Mouse (Mus musculus): Measurements from ENCODE around the gene Cpm.
"Not testable (repeated sequence)": the region's sequence is repeated elsewhere in the genome, so short reads cannot be mapped to it uniquely, and the experiment has no call there.

Cpm gene

DNA sequence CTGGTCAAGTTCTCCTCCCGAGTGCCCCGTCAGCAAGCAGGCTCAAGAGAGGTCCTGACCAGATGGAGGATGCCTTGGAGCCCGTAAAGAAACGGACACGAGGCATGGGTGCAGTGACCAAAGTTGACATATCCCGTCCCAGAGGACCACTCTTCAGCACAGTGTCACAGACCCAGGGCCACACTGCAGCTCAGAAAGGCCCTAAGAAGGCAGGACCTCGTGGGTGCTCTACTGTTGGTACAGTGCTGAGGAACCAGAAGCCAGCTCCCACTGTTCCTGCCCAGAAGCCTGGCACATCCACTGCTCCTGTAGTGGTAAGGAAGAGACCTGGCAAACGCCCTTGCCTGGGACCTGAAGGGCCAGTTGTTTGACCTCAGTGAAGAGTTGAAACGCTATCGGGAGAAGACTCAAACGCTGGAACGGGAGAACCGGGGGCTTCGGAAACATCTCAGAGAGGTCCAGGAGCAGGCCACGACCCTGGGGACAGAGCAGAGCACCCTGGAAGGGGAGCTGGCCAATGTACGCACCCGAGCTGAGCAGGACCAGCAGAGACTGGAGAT, 34.9 kb upstream of the Cpm start:
- no peak for DNase-seq

DNA sequence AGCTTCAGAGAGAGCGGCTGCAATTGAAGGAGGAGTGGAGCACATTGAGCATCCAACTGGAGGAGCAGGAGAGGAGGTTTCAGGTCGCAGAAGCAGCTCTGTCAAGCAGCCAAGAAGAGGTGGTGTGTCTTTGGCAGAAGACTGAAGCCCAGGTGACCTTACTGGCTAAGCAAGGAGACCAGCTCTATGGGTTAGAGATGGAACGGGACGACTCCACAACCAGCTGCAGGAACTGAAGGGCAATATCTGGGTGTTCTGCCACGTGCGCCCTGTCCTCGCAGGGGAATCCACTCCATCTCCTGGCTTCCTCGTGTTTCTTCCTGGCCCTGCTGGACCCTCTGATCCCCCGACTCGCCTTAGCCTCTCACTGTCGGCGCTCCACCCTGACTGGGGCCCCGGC, 34.4 kb upstream of the Cpm start:
- DNase-seq: no peak

DNA sequence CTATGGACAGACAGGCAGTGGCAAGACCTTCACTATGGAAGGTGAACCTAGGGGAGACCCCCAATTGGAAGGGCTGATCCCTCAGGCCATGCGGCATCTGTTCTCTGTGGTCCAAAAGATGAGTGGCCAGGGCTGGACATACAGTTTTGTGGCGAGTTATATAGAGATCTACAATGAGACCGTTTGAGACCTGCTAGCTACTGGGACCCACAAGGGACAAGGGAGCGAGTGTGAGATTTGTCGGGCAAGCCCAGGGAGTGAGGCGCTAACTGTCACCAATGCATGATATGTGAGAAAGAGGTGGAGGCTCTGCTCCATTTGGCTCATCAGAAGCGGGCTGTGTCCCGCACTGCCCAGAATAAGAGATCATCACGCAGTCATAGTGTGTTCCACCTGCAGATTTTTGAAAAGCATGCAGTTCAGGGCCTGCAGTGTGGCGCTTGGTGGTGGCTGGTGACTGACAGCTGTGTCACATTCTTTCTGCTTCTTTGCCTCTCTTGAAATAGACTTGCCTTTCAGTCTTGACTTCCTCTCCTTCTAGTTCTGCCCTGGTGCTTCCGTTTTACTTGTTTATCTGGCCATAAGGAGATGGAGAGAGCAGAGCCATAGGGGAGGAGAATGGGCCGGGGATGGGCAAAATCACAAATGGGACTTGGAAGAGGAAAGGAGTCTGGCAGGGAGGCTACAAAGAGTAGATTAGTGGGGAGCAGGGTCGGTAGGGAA, 33.7 kb upstream of the Cpm start:
- no peak for DNase-seq

- no peak for DNase-seq
These were observed 33.0 kb upstream of the Cpm start for GRCm38 (mm10) chr10:117596165-117596735.

DNA sequence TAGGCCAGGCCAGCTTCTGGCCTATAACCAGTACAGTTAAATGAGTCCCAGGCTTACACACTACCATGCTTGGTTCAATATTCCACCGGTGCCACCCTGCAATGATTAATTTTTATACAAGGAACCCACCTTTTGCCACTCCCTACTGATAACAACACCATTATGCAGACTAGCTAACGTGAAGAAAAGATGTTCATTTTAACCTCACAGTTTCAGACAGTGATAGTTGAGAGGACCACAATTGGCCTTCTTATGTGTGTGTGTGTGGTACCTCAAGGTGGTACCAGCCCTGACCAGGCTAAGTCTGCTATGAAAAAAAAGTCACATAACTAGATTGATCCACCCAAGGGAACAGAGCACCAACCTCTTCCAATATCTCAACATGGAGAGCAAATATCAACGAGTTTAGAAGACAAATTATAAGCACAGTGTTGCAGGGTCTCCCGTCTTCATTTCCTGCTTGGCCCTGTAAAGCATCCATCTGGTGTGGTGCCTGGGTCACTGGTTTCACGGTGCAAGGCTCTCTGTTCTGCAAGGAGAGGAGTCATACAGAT, 32.5 kb upstream of the Cpm start:
- DNase-seq: no peak

DNA sequence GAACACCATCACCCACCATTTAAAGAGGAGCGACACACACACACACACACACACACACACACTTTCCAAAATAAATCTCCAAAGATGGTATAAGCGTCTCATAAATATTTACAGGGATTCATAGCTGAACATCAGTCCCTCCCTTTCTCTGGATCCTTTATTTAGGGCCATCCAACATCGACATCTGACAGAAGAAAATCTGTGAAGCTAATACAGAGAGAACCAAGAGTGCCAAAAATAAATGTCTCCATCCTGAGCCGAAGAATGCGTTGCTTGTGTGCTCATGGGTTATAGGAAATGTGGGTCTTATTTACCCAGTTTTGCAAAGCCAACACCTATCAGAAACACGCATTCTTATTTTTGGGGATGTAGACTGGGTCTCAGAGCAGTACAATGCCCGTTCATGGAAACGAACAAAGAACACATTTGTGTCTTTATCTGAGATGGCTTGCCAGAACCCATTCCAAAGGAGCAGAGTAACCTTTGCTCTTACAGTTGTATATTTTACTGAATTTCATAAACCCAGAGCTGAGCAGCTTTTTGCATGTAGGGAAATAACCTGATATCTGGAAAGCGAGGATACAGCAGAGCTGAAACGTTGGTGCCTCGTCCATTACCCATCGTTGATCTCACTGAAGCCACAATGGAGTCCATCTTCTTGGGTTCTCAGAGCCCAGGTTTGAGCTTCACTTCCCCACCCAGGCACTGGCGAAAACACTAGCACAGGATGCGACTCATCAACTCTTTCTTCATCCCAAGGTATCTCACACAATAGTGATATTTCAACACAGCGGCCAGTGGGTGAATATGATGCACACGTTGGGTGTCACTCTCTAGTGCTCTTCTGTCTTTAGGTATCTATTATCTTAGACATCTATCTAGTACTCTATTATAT, 31.7 kb upstream of the Cpm start:
- DNase-seq: not testable (repeated sequence)

DNA sequence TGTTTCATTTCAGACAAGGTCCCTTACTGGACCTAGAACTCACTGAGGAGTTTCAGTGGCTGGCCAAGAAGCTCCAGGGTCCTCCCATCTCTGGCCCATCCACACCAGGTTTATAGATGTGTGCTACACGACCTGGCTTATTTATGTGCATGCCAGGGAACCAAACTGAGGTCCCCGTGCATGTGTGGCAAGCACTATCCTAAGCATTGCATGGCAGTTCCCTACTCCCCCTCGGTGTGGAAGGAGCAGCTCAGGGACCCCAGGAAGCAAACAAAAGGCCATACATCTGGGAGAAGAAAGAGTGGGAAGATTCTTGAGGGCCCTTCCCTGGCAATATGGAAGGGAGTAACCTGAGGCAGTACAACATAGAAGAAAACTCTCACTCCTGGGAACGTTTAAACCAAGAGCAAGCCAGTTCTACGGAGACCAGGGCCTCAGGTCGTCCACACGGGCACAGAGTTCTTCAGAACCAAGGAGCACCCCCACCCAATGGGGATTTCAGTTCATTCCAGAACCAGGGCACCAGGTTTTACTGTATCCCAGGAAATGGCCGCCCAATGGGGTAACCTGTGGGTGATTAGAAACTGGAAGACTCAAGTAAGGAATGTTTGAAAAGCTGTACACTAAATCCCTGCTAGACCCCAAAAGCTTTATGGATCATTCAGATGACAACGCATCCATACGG, 30.9 kb upstream of the Cpm start:
- no peak for DNase-seq

GRCm38 (mm10) chr10:117598951-117599572, 30.2 kb upstream of the Cpm start:
- DNase-seq: not testable (repeated sequence)

DNA sequence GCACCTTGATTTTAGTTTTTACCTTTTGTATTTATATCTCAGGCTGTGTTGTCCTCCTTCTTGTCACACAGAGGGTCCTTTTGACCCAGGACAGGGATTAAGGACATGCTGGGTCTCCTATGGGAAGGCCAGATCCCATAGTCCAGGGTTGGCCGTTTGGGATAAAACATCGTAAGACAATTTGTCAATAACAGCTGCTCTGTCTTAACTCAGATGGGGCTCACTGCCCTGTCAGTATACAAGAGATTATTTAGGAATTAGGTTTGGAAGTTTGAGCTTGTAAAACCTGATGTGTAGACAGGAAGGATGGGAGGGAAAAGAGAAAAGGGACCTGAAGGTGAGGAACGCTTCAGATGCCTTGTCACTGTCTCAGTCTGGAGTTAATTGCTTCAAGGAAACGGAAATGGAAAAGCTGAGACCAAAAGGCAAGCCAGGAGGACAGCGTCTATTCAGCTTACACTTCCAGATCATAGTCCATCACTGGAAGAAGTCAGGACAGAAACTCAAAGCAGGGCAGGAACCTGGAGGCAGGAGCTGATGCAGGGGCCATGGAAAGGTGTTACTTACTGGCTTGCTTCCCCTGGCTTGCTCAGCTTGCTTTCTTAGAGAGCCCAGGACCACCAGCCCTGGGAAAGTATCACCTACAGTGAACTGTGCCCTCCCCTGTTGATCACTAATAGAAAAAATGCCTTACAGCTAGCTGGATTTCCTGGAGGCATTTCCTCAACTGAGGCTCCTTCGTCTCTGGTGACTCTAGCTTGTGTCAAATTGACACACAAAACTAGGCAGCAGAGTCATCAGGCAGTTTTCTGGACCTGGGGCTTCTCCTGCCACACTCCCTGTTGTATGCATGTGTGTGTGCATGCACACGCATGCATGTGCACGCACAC, 27.9 kb upstream of the Cpm start:
- DNase-seq: no peak

GRCm38 (mm10) chr10:117602325-117603129, 26.8 kb upstream of the Cpm start:
- no peak for DNase-seq

GRCm38 (mm10) chr10:117603130-117603833, 26.0 kb upstream of the Cpm start:
- no peak for DNase-seq

DNA sequence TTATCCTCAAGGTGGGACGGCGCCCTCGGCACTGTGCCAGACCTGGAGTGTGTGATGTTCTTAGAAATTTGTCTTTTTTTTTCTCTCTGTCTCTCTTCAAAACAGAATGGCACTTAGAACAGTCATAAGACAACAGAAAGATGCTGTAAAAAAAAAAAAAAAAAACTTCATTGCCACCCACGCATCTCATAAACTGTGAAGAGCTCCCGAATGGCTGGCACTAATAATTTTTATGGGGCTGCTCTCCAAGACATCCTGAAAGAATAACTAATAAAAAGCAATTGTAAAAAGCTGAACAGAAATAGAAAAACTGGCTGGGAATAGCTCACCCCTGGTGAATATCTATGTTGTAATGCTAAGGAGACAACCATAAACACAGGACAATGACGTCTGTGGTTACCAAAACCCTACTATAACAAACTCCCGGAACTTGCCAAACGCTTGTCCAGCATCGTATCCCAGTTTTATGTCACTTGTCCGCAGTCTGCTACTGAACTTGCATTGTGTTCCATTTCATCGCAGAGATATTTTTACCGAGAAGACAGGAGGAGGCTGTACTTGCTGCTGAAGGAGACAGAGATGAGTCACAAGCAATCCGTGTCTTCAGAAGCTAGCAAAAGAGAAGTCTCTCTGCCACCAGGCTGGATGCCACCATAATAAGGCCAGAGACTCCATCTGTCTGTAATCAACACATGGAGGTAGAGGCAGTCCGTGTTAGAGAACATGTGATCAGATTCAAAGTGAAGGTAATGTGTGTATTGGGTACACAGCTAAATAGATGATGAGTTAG, 25.3 kb upstream of the Cpm start:
- DNase-seq: no peak

DNA sequence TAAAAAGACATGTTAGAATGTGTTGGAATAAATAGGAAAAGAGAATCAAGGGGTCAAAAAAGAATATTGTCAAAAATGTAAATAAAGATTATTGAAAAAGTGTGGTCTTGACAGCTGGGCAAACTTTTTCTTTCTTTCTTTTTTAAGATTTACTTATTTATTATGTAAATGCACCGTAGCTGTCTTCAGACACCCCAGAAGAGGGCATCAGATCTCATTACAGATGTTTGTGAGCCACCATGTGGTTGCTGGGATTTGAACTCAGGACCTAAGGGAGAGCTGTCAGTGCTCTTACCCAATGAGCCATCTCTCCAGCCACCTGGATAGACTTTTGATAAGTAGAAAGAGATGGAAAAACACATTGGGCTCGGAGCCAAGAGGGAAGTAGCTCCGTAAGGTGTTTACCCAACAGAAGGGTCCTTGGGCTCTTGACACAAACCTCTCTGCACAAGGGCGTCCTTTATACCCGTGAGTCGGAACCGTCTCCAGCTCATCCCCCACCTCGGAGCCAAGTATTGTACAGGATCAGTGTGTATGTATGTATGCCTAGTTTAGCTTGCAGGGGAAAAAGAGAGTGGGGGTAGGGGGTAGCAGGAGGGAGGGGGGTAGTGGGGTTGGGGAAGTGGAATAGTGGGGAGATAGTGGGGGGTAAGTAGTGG, 24.5 kb upstream of the Cpm start:
- no peak for DNase-seq

DNA sequence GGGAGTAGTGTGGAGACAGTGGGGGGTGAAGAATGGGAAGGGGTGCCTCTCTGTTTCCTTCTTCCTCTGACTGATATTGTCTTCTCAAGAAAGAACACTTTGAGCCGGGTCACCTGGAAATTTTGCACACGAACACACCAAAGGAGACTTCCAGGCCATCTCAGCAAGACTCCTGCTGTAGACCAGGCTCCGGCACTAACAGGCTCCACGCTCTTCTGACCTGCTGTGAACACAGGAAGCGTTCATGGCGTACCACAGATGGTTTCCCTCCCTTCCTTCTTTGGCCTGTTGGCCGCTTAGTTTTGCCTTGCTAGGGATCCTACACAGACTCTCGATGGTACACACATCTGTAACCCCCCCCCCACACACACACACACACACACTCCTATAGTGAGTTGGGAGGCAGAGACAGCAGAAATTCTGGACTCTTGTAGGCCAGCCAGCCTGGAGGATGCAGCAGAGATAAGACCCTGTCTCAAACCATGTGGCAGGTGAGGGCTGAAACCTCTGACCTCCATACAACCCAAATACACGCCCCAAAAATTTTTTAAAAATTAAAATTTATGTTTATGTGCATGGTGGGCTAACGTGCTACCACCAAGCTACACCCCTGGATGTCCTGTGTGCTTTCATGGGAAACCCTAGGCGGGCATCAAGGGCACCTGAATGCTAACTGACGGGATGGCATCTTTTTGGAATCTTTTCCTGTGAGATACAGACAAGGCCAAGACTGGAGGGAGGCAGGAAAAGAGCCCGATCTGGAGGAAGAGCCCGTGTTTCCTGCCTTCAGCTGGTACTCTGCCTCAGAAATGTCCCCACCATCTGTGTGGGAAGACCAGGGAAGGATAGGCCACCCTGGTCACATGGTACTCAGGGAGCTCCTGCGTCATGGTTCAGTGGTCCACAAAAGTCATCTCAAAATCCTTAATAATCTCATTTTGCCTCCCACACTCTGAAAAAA, 23.7 kb upstream of the Cpm start:
- DNase-seq: no peak

GRCm38 (mm10) chr10:117606423-117606822, 22.9 kb upstream of the Cpm start:
- no peak for DNase-seq

DNA sequence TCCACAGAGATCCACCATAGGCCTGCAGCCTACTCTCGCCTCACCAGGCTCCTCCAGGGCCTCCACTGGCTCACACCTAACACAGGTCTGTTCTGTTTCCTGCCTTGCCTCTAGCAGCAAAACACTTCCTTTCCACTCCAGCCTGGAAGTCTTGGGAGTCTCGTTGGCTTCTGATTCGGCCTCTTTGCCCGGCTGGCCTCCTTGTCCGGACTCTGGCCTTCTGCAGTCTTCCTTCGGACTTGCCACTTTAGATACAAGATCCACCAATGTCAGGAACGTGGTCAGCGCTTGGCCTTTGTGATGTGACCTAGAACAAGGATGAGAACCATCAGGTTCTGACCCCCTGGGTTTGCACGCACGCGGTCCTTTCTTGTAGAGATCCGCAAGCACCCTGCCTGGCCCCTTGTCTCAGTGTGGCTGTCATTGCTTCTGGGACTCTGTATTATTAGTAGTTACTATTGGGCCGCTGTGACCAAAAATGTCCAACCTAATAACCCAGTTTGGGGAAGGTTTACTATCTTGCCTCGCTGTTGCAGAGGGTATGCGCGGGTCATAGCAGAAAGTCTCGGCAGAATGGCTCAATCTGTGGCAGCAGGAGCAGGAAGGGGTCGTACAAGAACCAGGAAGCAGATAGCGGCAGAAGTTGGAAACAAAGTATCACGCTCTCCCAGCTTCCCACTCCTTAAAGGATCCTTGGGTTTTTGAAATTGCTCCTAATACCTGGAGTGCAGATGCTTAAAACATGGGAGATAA, 22.1 kb upstream of the Cpm start:
- no peak for DNase-seq
